Mouse (Mus musculus) hematopoietic stem cell, adult 5-6 weeks (primary cell): ENCODE measurements around the gene Arhgap27. TPM values are rescaled to one million over a fixed set of nuclear protein-coding genes. Genes with fewer than 3 reads are reported as not detected.
A peak's percentile ranks its signal among the peaks of the same experiment; 100 is the strongest.

ENCODE experiments used
- ATAC-seq, 2 experiments: fragments of 125-278 bp in 1 of 2; replicated peaks in 1 of 2; 2 replicates each; pipeline ENCODE4 v1.8.0; 2016 to 2017; ENCODE audit warnings: inconsistent platforms in 2 of 2, mild to moderate bottlenecking in 2 of 2, moderate number of reproducible peaks in 2 of 2, low read depth in 1 of 2, moderate TSS enrichment in 1 of 2; ENCODE audit not compliant: low FRiP score in 2 of 2, poor library complexity in 2 of 2, severe bottlenecking in 2 of 2, insufficient read depth in 1 of 2, low TSS enrichment in 1 of 2
- total RNA-seq: library from RNA; stranded (forward); fragments of 172-1452, 232-1000 nt; gene quantifications from 2 replicates; pipeline ENCODE4 v1.2.3, GENCODE M21; 2017

Gene Arhgap27
- total RNA-seq, 1 experiment from 2014 or later = 21.5 TPM

- no peak for ATAC-seq
Observed at GRCm38 (mm10) chr11:103394025-103394424, 30.5 kb upstream of the Arhgap27 start.

- no peak for ATAC-seq
Observed at GRCm38 (mm10) chr11:103387870-103388526, 24.5 kb upstream of the Arhgap27 start.

DNA sequence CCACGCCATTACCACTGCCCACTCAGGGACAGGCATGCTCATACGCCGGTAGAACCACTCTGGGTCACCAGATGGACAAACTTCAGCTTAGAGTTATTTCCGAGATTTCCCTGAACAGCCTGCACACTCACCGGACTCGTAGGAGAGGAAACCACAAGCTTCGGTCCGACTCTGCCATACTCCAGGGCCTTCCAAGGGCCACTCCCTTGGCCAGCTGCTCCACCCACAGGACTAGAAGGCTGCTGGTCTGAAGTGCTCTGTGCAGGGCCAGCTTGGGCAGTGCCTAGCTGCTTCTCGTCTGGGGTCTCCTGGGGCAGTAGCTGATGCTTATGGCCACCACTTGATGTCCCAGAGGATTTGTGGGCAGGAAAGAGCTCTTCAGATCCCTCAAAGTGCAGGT is 23.3 kb upstream of the Arhgap27 start:
- no peak for ATAC-seq

- peak; percentile 95 for ATAC-seq
Observed at GRCm38 (mm10) chr11:103381956-103382613, 18.6 kb upstream of the Arhgap27 start.

DNA sequence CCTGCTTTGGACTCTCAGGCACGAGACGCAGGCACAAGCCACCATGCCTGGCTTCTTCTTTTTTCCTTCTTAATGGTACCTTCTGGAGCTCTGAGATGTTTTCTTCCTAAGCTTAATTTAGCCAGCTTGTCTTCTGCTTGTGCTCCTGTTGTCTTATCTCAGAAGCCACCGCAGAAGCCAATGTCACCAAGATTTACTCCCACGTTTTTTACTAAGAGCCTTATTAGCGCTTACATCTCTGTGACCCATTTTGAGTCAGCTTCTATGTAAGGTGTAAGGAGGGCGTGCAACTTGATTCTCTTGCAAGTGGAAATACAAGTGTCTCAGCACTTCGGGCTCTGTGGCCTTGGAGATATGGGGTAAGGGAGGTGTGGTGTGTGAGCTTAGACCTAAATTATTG is 18.0 kb upstream of the Arhgap27 start:
- no peak; a peak in 1 of 4 replicates for ATAC-seq

DNA sequence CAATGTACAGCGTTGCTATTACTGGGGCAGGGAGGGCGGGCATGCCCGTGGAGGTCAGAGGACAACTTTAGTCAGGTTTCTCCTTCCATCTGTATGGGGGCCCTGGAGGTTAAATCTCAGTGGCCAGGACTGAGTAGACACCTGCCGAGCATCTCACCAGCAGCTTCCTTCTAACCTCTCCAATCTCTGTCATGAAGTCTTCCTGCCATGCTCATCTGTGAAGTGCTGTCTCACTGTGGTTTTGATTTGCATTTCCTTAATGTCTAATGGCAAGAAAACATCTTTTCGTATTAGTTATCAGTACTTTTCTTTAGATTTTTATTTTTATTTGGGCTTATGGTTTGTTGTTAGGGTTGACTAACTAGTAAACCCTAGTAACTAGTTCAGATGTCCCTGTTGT is 17.0 kb upstream of the Arhgap27 start:
- no peak for ATAC-seq

DNA sequence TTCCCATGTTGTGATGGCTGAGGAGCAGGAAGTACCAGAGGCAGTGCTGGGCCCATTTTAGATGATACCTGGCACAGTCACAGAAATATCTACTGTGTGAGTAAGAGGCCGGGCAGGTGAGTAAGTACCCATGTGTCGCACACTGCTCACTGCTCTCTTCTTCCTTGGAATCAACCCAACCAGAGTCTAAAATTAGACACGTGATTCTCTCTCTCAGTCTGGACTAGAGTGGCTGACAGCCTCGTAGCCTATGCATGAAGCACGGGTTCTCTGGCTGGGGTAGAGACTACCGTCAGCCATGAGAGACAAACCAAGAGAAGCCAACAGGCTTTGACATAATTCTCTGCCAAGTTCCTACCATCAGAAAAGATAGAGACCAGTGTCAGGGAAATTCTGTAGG is 14.8 kb upstream of the Arhgap27 start:
- no peak for ATAC-seq

- ATAC-seq = no peak
Observed at GRCm38 (mm10) chr11:103375772-103376171, 12.3 kb upstream of the Arhgap27 start.

GRCm38 (mm10) chr11:103375258-103375657 is 11.8 kb upstream of the Arhgap27 start:
- peak; percentile 80 to 86 for ATAC-seq

GRCm38 (mm10) chr11:103373922-103374321 is 10.4 kb upstream of the Arhgap27 start:
- ATAC-seq = no peak

DNA sequence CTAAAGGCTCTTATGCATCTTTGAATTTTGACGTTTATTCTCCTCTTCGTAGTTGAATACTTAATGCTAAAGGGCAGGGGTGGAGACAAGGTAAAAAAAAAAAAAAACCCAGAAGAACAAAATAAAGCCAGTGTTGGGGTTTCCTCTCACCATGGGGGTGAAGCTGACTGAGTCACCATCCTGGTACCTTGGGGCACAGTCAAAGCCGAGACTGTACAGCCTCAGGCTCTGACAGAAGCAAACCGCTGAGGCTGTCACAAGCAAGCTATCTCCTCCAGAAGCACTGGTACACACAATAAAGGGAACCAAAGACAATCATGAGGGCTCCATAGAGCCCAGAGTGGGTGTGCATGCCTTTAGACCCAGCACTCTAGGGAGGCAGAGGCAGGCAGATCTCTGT is 9.1 kb upstream of the Arhgap27 start:
- ATAC-seq = no peak

DNA sequence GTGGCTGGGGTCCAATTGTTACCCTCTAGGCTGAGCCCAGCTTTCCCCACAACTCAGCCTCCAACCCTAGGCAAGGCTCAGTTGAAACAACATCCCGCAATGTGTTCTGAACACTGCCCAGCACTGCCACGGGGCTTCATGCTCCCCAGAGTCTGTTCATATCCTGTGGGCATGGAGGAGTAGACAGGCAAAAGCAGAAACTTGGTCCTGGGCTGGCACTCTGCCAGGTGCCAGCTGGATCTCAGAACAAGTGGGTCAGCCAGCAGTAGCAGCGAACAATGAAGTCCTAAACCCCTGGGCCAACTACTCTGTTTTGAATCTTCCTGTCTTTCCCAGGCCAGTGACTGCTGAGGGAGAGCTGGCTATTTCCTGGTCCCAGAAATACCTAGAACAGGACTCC is 8.6 kb upstream of the Arhgap27 start:
- ATAC-seq = no peak

DNA sequence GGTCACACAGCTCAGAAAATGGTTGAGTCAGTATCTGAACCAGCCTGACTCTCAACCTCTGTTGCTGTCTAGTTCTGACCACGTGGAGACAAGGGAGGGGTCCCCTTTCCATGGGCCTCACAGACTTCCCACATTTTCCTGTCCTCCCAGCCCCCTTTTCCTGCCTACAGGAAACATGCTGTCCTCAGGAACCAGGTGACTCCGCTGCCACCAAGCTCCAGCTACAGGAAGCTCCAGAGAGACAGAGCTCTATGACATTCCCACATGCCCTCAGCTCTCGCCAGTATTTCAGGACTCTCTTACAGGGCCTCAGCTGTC is 7.7 kb upstream of the Arhgap27 start:
- ATAC-seq = no peak

DNA sequence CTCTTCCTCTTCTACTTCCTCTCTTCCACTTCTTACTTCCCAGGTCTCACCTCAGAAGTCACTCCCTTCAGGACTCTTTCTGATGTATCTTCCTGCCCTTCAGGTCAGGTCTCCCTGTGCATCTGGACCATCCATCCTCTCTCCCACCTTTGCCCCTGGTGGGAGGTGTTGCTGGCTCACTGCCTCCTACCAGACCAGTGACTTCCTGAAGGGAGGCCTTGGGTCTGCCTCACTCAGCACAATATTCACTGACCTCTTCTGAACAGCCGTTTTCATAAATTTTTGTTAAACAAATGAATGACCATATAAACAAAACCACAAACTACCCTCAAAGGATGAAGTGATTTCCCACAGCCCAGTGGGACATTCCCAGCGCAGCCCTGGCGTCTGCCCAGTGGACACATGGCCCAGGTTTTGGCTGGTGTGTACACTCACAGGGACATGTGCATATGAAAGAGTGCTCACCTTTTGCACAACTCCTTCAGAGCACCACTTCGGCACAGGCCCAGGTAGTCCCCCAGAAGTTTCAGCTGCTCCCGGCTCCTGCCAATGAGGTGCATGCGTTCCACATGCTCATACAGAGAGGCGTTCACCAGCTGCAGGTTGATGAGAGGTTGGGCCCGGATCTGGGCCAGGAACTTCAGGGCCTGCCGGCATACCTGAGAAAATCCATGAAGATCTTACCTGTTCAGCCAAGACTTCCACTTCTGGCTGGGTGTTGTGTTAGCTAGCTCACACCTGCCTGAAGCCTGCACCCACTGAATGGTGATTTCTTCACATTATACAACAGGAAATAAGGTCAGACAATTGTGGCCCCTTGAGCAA is 7.1 kb upstream of the Arhgap27 start:
- ATAC-seq = no peak

DNA sequence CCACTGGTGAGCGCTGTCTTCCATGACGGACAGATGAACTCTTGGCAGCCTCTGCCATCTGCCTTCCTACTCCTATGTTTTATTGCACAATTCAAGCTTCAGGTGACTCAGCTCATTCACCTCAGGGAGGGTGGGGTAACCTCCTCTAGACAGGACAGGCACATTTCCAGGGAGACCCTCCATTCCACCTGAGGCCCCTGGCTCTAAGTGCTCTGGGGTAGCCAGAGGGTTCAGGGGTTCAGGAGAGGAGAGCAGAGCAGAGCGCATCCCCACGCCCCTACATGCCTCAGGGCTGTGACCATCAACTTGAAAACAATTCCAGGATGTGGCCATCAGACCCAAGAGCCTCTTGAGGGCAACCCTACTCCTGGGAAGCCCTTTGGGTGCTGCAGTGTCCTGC is 2.0 kb upstream of the Arhgap27 start:
- no peak for ATAC-seq

DNA sequence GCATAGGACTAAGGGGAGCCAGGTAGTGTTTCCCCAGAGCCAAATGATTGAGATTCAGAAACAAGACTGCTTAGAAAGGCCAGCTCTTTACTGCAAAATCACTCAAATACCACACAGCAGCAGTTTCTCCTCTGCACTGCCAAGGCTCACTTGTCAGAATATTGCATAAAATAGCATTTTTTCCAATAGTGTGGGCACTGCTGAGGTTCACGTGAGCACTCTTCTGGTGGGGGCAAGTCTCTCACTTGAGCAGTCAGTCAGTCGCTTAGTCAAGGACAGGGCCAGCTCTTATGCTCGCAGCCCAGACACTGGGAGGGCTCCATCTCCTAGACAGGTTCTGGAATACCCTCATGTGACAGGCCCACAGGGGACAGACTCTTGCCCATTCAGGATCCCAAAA is 1.5 kb upstream of the Arhgap27 start:
- no peak for ATAC-seq

DNA sequence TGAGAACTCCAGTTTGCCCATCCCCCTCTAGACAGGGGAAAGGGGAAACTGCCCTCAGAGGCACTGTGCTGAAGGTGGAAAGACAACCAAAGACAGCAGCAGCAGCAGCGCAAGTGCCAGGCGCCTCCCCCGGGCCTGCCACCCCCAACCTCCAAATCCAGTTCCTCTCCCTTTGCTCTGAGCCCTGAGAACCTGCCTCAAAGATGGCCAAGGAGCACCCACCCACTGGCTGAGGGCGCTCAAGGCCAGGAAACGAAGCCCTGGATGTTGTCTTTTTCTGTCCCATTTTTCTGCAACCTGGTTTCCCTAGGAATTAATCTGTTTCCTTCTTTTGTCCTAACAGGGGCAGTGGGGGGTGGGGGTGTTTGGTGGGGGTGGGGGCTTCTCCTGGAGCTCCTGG is 843 bp upstream of the Arhgap27 start:
- no peak for ATAC-seq

DNA sequence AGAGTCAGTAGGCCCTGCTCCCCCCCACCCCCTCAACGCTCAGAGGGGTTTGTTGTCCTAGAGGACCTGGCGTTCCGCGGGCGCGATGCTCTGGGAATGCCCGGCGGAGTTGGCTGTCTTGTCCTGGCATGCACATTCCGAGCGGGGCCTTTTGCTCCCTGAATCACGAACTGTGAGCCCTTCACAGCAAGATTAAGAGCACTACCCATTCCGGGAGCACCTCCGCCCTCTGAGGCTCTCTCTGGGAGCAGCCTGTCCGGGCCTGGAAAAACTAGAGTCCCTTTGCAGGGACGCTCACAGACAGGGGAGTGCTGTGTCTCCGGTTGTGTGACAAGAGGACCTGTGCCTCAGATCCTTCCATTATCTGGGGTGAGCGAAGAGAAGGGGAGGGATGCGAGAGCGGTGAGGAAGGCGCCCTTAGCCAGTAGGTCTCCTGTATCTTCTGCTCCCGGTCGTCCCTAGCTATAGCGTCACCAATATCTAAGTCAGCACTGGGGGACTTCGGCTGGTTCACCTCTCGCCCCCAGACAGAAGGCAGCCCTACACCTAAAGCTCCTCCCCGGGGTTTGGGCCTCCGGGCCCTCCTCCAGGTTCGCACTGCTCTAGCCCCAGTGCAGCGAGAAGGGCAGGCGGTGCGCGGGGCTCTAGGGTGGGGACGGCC is 841 bp downstream of the Arhgap27 start:
- ATAC-seq = peak in 1 of 2 experiments; percentile 1; a peak in 1 of 4 replicates
